Mouse (Mus musculus): ENCODE data around the gene Wasf2. TPM values are rescaled to one million over a fixed set of nuclear protein-coding genes. Genes with fewer than 3 reads are reported as not detected.

Gene Wasf2
- total and polyA plus RNA-seq, 3 experiments = 14.9 to 59.5 (median 21.7) TPM

- Histone ChIP-seq H3K27ac (ENCODE audit: insufficient read depth, low read depth) (no peak overlapping the region), H3K79me2 (replicated peaks; ENCODE audit: control insufficient read depth, extremely low read depth, insufficient read depth, poor library complexity, severe bottlenecking) (peaks cover 28% of the 10 kb centered on the region), H3K4me1 (ENCODE audit: control insufficient read depth in 1 of 2, insufficient read depth in 2 of 2) (peaks cover 10 to 65% of the 10 kb centered on the region in 2 experiments), H3K4me3 (replicated peaks in 1 of 3; ENCODE audit: low read depth in 2 of 3, low read length in 2 of 3, poor library complexity in 1 of 3) (no peak overlapping the region), H3K27me3 (replicated peaks) (no peaks in the 10 kb centered on the region), H3K36me3 (replicated peaks in 1 of 2; ENCODE audit: control insufficient read depth in 1 of 2, insufficient read depth in 1 of 2, low read length in 1 of 2) (peaks cover 24 to 67% of the 10 kb centered on the region in 2 experiments), H3K9ac (ENCODE audit: insufficient read depth, low read depth) (no peak overlapping the region), H3K4me2 (ENCODE audit: insufficient read depth, low read depth, poor library complexity, severe bottlenecking) (no peak overlapping the region), H3K9me3 (replicated peaks; ENCODE audit: low read length) (no peaks in the 10 kb centered on the region)
- dilution Hi-C loops (cut with MboI; ENCODE audit: extremely low pct_ligation_motif_present, extremely low pct_unique_long_range_greater_than_20kb, low sequenced_read_pairs) (no loop called here), in situ Hi-C loops (cut with MboI; ENCODE audit: low pct_ligation_motif_present, low pct_unique_long_range_greater_than_20kb, low sequenced_read_pairs) (no loop called here)
- TF ChIP-seq IRF4 (IDR thresholded peaks at IDR 0.05; ENCODE audit: low read depth, low read length) = no peak
- TF ChIP-seq KAT2A (IDR thresholded peaks at IDR 0.05; ENCODE audit: insufficient replicate concordance, low read length) = no peak
- TF ChIP-seq CTCF (conservative IDR thresholded peaks at IDR 0.05 in 1 of 2, IDR thresholded peaks at IDR 0.05 in 1 of 2; ENCODE audit: low read depth in 2 of 2, low read length in 2 of 2) = no peak
- TF ChIP-seq TBP (conservative IDR thresholded peaks at IDR 0.05; ENCODE audit: low read depth, low read length) = no peak
- no peak for TF ChIP-seq MXI1 (IDR thresholded peaks at IDR 0.05; ENCODE audit: low read depth, low read length)
- no peak for TF ChIP-seq ZKSCAN1 (IDR thresholded peaks at IDR 0.05; ENCODE audit: borderline replicate concordance, low read depth, low read length)
- no peak for TF ChIP-seq ZNF384 (IDR thresholded peaks at IDR 0.05; ENCODE audit: low read depth, low read length)
- TF ChIP-seq JUND (conservative IDR thresholded peaks at IDR 0.05; ENCODE audit: low read depth, low read length) = no peak
- TF ChIP-seq MYC (IDR thresholded peaks at IDR 0.05; ENCODE audit: low read depth, low read length) = no peak
- TF ChIP-seq SIN3A (IDR thresholded peaks at IDR 0.05; ENCODE audit: low read length) = no peak
- no peak for TF ChIP-seq ZC3H11A (IDR thresholded peaks at IDR 0.05; ENCODE audit: low read depth, low read length)
- TF ChIP-seq POLR2AphosphoS2 (IDR thresholded peaks at IDR 0.05; ENCODE audit: low read depth, low read length) = no peak
- no peak for TF ChIP-seq ELF1 (IDR thresholded peaks at IDR 0.05; ENCODE audit: low read depth, low read length)
- no peak for TF ChIP-seq GABPA (IDR thresholded peaks at IDR 0.05; ENCODE audit: insufficient replicate concordance, low read depth, low read length)
- TF ChIP-seq TCF12 (IDR thresholded peaks at IDR 0.05; ENCODE audit: low read depth, low read length) = no peak
- no peak for DNase-seq (ENCODE audit: extremely low read depth)
Measured at GRCm38 (mm10) chr4:133178305-133178704, 48.0 kb downstream of the Wasf2 start.

- no peak overlapping the region for H3K4me3 ChIP-seq (replicated peaks in 1 of 3; ENCODE audit: low read depth in 2 of 3, low read length in 2 of 3, poor library complexity in 1 of 3)
- H3K4me1 ChIP-seq (ENCODE audit: control insufficient read depth in 1 of 2, insufficient read depth in 2 of 2) = peaks cover 13 to 67% of the 10 kb centered on the region in 2 experiments
- DNase-seq (ENCODE audit: extremely low read depth) = no peak
- no peak overlapping the region for H3K4me2 ChIP-seq (ENCODE audit: insufficient read depth, low read depth, poor library complexity, severe bottlenecking)
- no peak overlapping the region for H3K27ac ChIP-seq (ENCODE audit: insufficient read depth, low read depth)
- no peak for TF ChIP-seq JUN (IDR thresholded peaks at IDR 0.05; ENCODE audit: insufficient read depth, low read depth, low read length)
- TF ChIP-seq E2F4 (IDR thresholded peaks at IDR 0.05; ENCODE audit: insufficient replicate concordance, low read depth, low read length) = no peak
- TF ChIP-seq MYC (IDR thresholded peaks at IDR 0.05; ENCODE audit: low read depth, low read length) = no peak
- no peak for TF ChIP-seq USF2 (conservative IDR thresholded peaks at IDR 0.05; ENCODE audit: low read depth, low read length)
- no peak for TF ChIP-seq MXI1 (IDR thresholded peaks at IDR 0.05; ENCODE audit: low read depth, low read length)
- no peak for TF ChIP-seq NELFE (IDR thresholded peaks at IDR 0.05; ENCODE audit: low read depth, low read length)
- H3K79me2 ChIP-seq (replicated peaks; ENCODE audit: control insufficient read depth, extremely low read depth, insufficient read depth, poor library complexity, severe bottlenecking) = peaks cover 30% of the 10 kb centered on the region
- in situ Hi-C loops (cut with MboI; ENCODE audit: low pct_ligation_motif_present, low pct_unique_long_range_greater_than_20kb, low sequenced_read_pairs) (no loop called here), dilution Hi-C loops (cut with MboI; ENCODE audit: extremely low pct_ligation_motif_present, extremely low pct_unique_long_range_greater_than_20kb, low sequenced_read_pairs) (no loop called here)
- no peaks in the 10 kb centered on the region for H3K9me3 ChIP-seq (replicated peaks; ENCODE audit: low read length)
- no peak overlapping the region for H3K9ac ChIP-seq (ENCODE audit: insufficient read depth, low read depth)
- H3K36me3 ChIP-seq (replicated peaks in 1 of 2; ENCODE audit: control insufficient read depth in 1 of 2, insufficient read depth in 1 of 2, low read length in 1 of 2) = peaks cover 24 to 68% of the 10 kb centered on the region in 2 experiments
- H3K27me3 ChIP-seq (replicated peaks) = no peaks in the 10 kb centered on the region
Measured at GRCm38 (mm10) chr4:133179258-133179657, 49.0 kb downstream of the Wasf2 start.

Measured in CH12.LX (cell line).